Mouse (Mus musculus) midbrain, postnatal 0 days (tissue): ENCODE results near the gene Fntb. TPM values are rescaled to one million over a fixed set of nuclear protein-coding genes. Genes with fewer than 3 reads are reported as not detected.

Source experiments
- ATAC-seq: fragments of 200-750 bp; cut with Nextera tagmentation; 2 replicates; pipeline ENCODE4 v1.8.0; 2017; ENCODE audit warnings: moderate number of reproducible peaks, mild to moderate bottlenecking, moderate TSS enrichment, moderate library complexity; ENCODE audit not compliant: low FRiP score
- DNase-seq: peaks from one replicate; pipeline ENCODE4 v3.0.0-alpha.2; 2015; ENCODE audit warnings: low spot score
- H3K27ac ChIP-seq: fragments of 300-500 bp; sonication (generic); 2 replicates; pipeline ENCODE4 v1.5.1; 2014; ENCODE audit warnings: low read depth, mild to moderate bottlenecking, low read length, mixed read lengths
- H3K27me3 ChIP-seq: fragments of 300-500 bp; sonication (generic); 2 replicates; pipeline ENCODE4 v1.6.1; 2014; ENCODE audit warnings: low read length, control low read depth, mixed read lengths; ENCODE audit not compliant: insufficient read depth
- H3K36me3 ChIP-seq: fragments of 300-500 bp; sonication (generic); 2 replicates; pipeline ENCODE4 v1.6.1; 2014; ENCODE audit warnings: low read length, control low read depth, mixed read lengths; ENCODE audit not compliant: insufficient read depth
- H3K4me1 ChIP-seq: fragments of 300-500 bp; sonication (generic); 2 replicates; pipeline ENCODE4 v1.6.1; 2014; ENCODE audit warnings: mild to moderate bottlenecking, control low read depth, antibody characterized with exemption, low read length, mixed read lengths; ENCODE audit not compliant: insufficient read depth
- H3K4me2 ChIP-seq: fragments of 300-500 bp; sonication (generic); 2 replicates; pipeline ENCODE4 v1.6.1; 2014; ENCODE audit warnings: low read depth, mild to moderate bottlenecking, low read length, mixed read lengths; ENCODE audit not compliant: poor library complexity, severe bottlenecking
- H3K4me3 ChIP-seq: fragments of 300-500 bp; sonication (generic); 2 replicates; pipeline ENCODE4 v1.5.1; 2014; ENCODE audit warnings: low read depth, mild to moderate bottlenecking, low read length, moderate library complexity
- H3K9ac ChIP-seq: fragments of 300-500 bp; sonication (generic); replicated peaks from 2 replicates; pipeline ENCODE4 v1.6.1; 2014; ENCODE audit warnings: mild to moderate bottlenecking, low read length, moderate library complexity, mixed read lengths; ENCODE audit not compliant: poor library complexity, severe bottlenecking
- H3K9me3 ChIP-seq: fragments of 300-500 bp; sonication (generic); 2 replicates; pipeline ENCODE4 v1.6.1; 2016; ENCODE audit warnings: low read length, control low read depth
- CTCF ChIP-seq: IDR thresholded peaks from 2 replicates; pipeline ENCODE4 v1.5.1; 2016; ENCODE audit warnings: antibody characterized with exemption, mild to moderate bottlenecking
- WGBS: fragments of 180-500 bp; shearing (Covaris S2); extraction: QIAGEN DNeasy Blood & Tissue Kit; methylation state at CpG from one replicate; pipeline ENCODE4 v1.1.7; 2014; 5-methylcytosine and 5-hydroxymethylcytosine counted together
- polyA plus RNA-seq: library from polyadenylated mRNA; unstranded; fragments of >200 nt; fragmentation: Nextera tagmentation; extraction: Ambion mirVana; gene quantifications from 2 replicates; pipeline ENCODE4 v1.2.1, GENCODE M21; 2015
- total RNA-seq: library from RNA; depleted of rRNA; stranded (reverse); fragments of >200 nt; gene quantifications from 2 replicates; pipeline ENCODE4 v1.2.3, GENCODE M21; 2014

The Fntb gene
- total and polyA plus RNA-seq, 2 experiments from 2014 or later: 34.3 to 36.6 TPM

GRCm38 (mm10) chr12:76930177-76930576 lies 164.8 kb downstream of the Fntb start:
- DNase-seq (no peak), ATAC-seq (no peak)
- no peaks in the 10 kb centered on the region for H3K27me3 ChIP-seq
- H3K4me3 ChIP-seq: no peak overlapping the region
- H3K9ac ChIP-seq: no peak overlapping the region
- no peak overlapping the region for H3K4me2 ChIP-seq
- no peaks in the 10 kb centered on the region for H3K9me3 ChIP-seq
- no peak overlapping the region for H3K27ac ChIP-seq
- H3K36me3 ChIP-seq: 0 out of 2 replicates have a peak, but pooled peaks cover 3% of the 10 kb centered on the region
- no peak for TF ChIP-seq CTCF
- WGBS: 75% methylated on average over 6 of the region's 6 CpGs
- no peaks in the 10 kb centered on the region for H3K4me1 ChIP-seq

- H3K9ac ChIP-seq: no peak overlapping the region
- DNase-seq: peak; percentile 54
- H3K27ac ChIP-seq: no peak overlapping the region
- H3K9me3 ChIP-seq: no peaks in the 10 kb centered on the region
- 85% methylated on average over 14 of the region's 14 CpGs for WGBS
- 0 out of 2 replicates have a peak, but pooled peaks have one; percentile 27 for ATAC-seq
- H3K4me2 ChIP-seq: no peak overlapping the region
- no peaks in the 10 kb centered on the region for H3K27me3 ChIP-seq
- no peaks in the 10 kb centered on the region for H3K4me1 ChIP-seq
- H3K36me3 ChIP-seq: peaks cover 19% of the 10 kb centered on the region
- no peak for TF ChIP-seq CTCF
- H3K4me3 ChIP-seq: no peak overlapping the region
These were observed 166.6 kb downstream of the Fntb start for GRCm38 (mm10) chr12:76931739-76932687.

GRCm38 (mm10) chr12:76932688-76933060 lies 167.3 kb downstream of the Fntb start:
- H3K27ac ChIP-seq: no peak overlapping the region

GRCm38 (mm10) chr12:76934438-76934837 lies 169.0 kb downstream of the Fntb start:
- no peak for DNase-seq

More at GRCm38 (mm10) chr12:76932688-76933060, 167.3 kb downstream of the Fntb start:
- DNase-seq (no peak), ATAC-seq (no peak)
- TF ChIP-seq CTCF: no peak
- Histone ChIP-seq H3K36me3 (peaks cover 20% of the 10 kb centered on the region), H3K27me3 (no peaks in the 10 kb centered on the region), H3K9ac (no peak overlapping the region), H3K4me1 (no peaks in the 10 kb centered on the region), H3K9me3 (no peaks in the 10 kb centered on the region), H3K4me2 (no peak overlapping the region), H3K4me3 (no peak overlapping the region)
- WGBS: 73% methylated on average over 6 of the region's 6 CpGs

GRCm38 (mm10) chr12:76936211-76936610 lies 170.8 kb downstream of the Fntb start:
- Histone ChIP-seq H3K27ac (no peak overlapping the region), H3K27me3 (no peaks in the 10 kb centered on the region), H3K4me1 (no peaks in the 10 kb centered on the region), H3K36me3 (peaks cover 52% of the 10 kb centered on the region), H3K4me3 (no peak overlapping the region), H3K4me2 (no peak overlapping the region), H3K9ac (no peak overlapping the region), H3K9me3 (no peaks in the 10 kb centered on the region)
- WGBS: 95% methylated on average over 10 of the region's 10 CpGs
- TF ChIP-seq CTCF: no peak
- DNase-seq (peak; percentile 27), ATAC-seq (no peak)

More at GRCm38 (mm10) chr12:76934438-76934837, 169.0 kb downstream of the Fntb start:
- no peak for TF ChIP-seq CTCF
- Histone ChIP-seq H3K4me1 (no peaks in the 10 kb centered on the region), H3K27ac (no peak overlapping the region), H3K9me3 (no peaks in the 10 kb centered on the region), H3K9ac (no peak overlapping the region), H3K27me3 (no peaks in the 10 kb centered on the region), H3K4me3 (no peak overlapping the region), H3K36me3 (peaks cover 36% of the 10 kb centered on the region), H3K4me2 (no peak overlapping the region)
- 90% methylated on average over 3 of the region's 3 CpGs for WGBS
- no peak for ATAC-seq

GRCm38 (mm10) chr12:76938013-76938412 lies 172.6 kb downstream of the Fntb start:
- no peak for DNase-seq
- 93% methylated on average over 6 of the region's 6 CpGs for WGBS

More at GRCm38 (mm10) chr12:76938013-76938412, 172.6 kb downstream of the Fntb start:
- Histone ChIP-seq H3K9ac (no peak overlapping the region), H3K4me1 (no peaks in the 10 kb centered on the region), H3K9me3 (no peaks in the 10 kb centered on the region), H3K4me2 (no peak overlapping the region), H3K4me3 (no peak overlapping the region), H3K27me3 (no peaks in the 10 kb centered on the region), H3K27ac (no peak overlapping the region), H3K36me3 (peaks cover 51% of the 10 kb centered on the region)
- ATAC-seq: no peak
- TF ChIP-seq CTCF: no peak
